Mouse (Mus musculus): ENCODE measurements around the gene St6galnac1. TPM values are rescaled to one million over a fixed set of nuclear protein-coding genes. Genes with fewer than 3 reads are reported as not detected.
"Not testable (repeated sequence)": the region's sequence is repeated elsewhere in the genome, so short reads cannot be mapped to it uniquely, and the experiment has no call there.

The St6galnac1 gene
- polyA plus RNA-seq, 1 experiment from 2014 or later = not detected

GRCm38 (mm10) chr11:116749733-116750132 lies 25.6 kb downstream of the St6galnac1 start:
- no peak overlapping the region for H3K9ac ChIP-seq
- no peaks in the 10 kb centered on the region for H3K4me1 ChIP-seq
- H3K4me3 ChIP-seq = no peak overlapping the region
- no peaks in the 10 kb centered on the region for H3K27me3 ChIP-seq (replicated peaks)
- ATAC-seq = no peak
- 56% methylated on average over 8 of the region's 8 CpGs for WGBS (ENCODE audit: insufficient replicate concordance)
- no peaks in the 10 kb centered on the region for H3K9me3 ChIP-seq (replicated peaks)
- H3K4me2 ChIP-seq = no peak overlapping the region
- no peak overlapping the region for H3K27ac ChIP-seq
- no peaks in the 10 kb centered on the region for H3K36me3 ChIP-seq

GRCm38 (mm10) chr11:116748692-116749091 lies 26.6 kb downstream of the St6galnac1 start:
- not testable (repeated sequence) for H3K9ac ChIP-seq; H3K9me3 ChIP-seq (replicated peaks); H3K27ac ChIP-seq; H3K36me3 ChIP-seq; H3K4me1 ChIP-seq; H3K27me3 ChIP-seq (replicated peaks); H3K4me2 ChIP-seq; ATAC-seq; H3K4me3 ChIP-seq
- WGBS (ENCODE audit: insufficient replicate concordance) = 62% methylated on average over 2 of the region's 2 CpGs

- not testable (repeated sequence) for H3K27ac ChIP-seq; H3K36me3 ChIP-seq; H3K27me3 ChIP-seq (replicated peaks); H3K4me1 ChIP-seq; ATAC-seq; H3K9ac ChIP-seq; H3K4me2 ChIP-seq; H3K4me3 ChIP-seq; H3K9me3 ChIP-seq (replicated peaks)
- whole genome bisulfite sequencing (ENCODE audit: insufficient replicate concordance) = 84% methylated on average over 3 of the region's 3 CpGs
These were observed 28.5 kb downstream of the St6galnac1 start for GRCm38 (mm10) chr11:116746822-116747221.

- not testable (repeated sequence) for H3K27ac ChIP-seq; H3K9me3 ChIP-seq (replicated peaks); H3K27me3 ChIP-seq (replicated peaks); H3K4me3 ChIP-seq; ATAC-seq; H3K4me2 ChIP-seq; H3K4me1 ChIP-seq; H3K9ac ChIP-seq; H3K36me3 ChIP-seq
- WGBS (ENCODE audit: insufficient replicate concordance) = 52% methylated on average over 2 of the region's 2 CpGs
These were observed 29.9 kb downstream of the St6galnac1 start for GRCm38 (mm10) chr11:116745457-116745856.

GRCm38 (mm10) chr11:116738411-116738810 lies 36.9 kb downstream of the St6galnac1 start:
- WGBS (ENCODE audit: insufficient replicate concordance) = 41% methylated on average over 11 of the region's 11 CpGs
- Histone ChIP-seq H3K36me3 (no peaks in the 10 kb centered on the region), H3K9me3 (replicated peaks) (no peaks in the 10 kb centered on the region), H3K27me3 (replicated peaks) (no peaks in the 10 kb centered on the region), H3K27ac (no peak overlapping the region), H3K4me1 (no peaks in the 10 kb centered on the region), H3K4me3 (no peak overlapping the region), H3K9ac (no peak overlapping the region), H3K4me2 (no peak overlapping the region)
- ATAC-seq = no peak

GRCm38 (mm10) chr11:116732536-116732935 lies 42.8 kb downstream of the St6galnac1 start:
- ATAC-seq = no peak
- H3K36me3 ChIP-seq = no peaks in the 10 kb centered on the region
- H3K27ac ChIP-seq = no peak overlapping the region
- no peak overlapping the region for H3K9ac ChIP-seq
- H3K4me3 ChIP-seq = no peak overlapping the region
- H3K27me3 ChIP-seq (replicated peaks) = no peaks in the 10 kb centered on the region
- no peaks in the 10 kb centered on the region for H3K9me3 ChIP-seq (replicated peaks)
- no peaks in the 10 kb centered on the region for H3K4me1 ChIP-seq
- H3K4me2 ChIP-seq = no peak overlapping the region
- 57% methylated on average over 4 of the region's 4 CpGs for WGBS (ENCODE audit: insufficient replicate concordance)

GRCm38 (mm10) chr11:116731060-116731580 lies 44.2 kb downstream of the St6galnac1 start:
- H3K9ac ChIP-seq; H3K27me3 ChIP-seq (replicated peaks); ATAC-seq; H3K27ac ChIP-seq; H3K36me3 ChIP-seq; H3K9me3 ChIP-seq (replicated peaks); H3K4me2 ChIP-seq; H3K4me3 ChIP-seq; H3K4me1 ChIP-seq: not testable (repeated sequence)
- WGBS (ENCODE audit: insufficient replicate concordance) = 74% methylated on average over 6 of the region's 6 CpGs

- Histone ChIP-seq H3K27me3 (replicated peaks) (peaks cover 9% of the 10 kb centered on the region; the same call in 1 of the 2 replicates), H3K9ac (no peak overlapping the region), H3K4me2 (no peak overlapping the region), H3K9me3 (replicated peaks) (no peaks in the 10 kb centered on the region), H3K4me3 (no peak overlapping the region), H3K36me3 (no peaks in the 10 kb centered on the region), H3K4me1 (no peaks in the 10 kb centered on the region), H3K27ac (no peak overlapping the region)
- WGBS (ENCODE audit: insufficient replicate concordance) = 68% methylated on average over 9 of the region's 9 CpGs
- no peak for ATAC-seq
These were observed 45.9 kb downstream of the St6galnac1 start for GRCm38 (mm10) chr11:116729276-116730008.

GRCm38 (mm10) chr11:116726156-116726555 lies 49.2 kb downstream of the St6galnac1 start:
- no peaks in the 10 kb centered on the region for H3K4me1 ChIP-seq
- H3K9me3 ChIP-seq (replicated peaks) = no peaks in the 10 kb centered on the region
- H3K27ac ChIP-seq = no peak overlapping the region
- H3K4me2 ChIP-seq = no peak overlapping the region
- 65% methylated on average over 3 of the region's 3 CpGs for WGBS (ENCODE audit: insufficient replicate concordance)
- peaks cover 9% of the 10 kb centered on the region; the same call in 1 of the 2 replicates for H3K27me3 ChIP-seq (replicated peaks)
- no peak overlapping the region for H3K9ac ChIP-seq
- H3K4me3 ChIP-seq = no peak overlapping the region
- no peak for ATAC-seq
- no peaks in the 10 kb centered on the region for H3K36me3 ChIP-seq

GRCm38 (mm10) chr11:116725031-116725948 lies 50.0 kb downstream of the St6galnac1 start:
- ATAC-seq = no peak
- 33% methylated on average over 27 of the region's 27 CpGs for WGBS (ENCODE audit: insufficient replicate concordance)
- Histone ChIP-seq H3K27me3 (replicated peaks) (peaks cover 9% of the 10 kb centered on the region; the same call in 1 of the 2 replicates), H3K9ac (no peak overlapping the region), H3K9me3 (replicated peaks) (no peaks in the 10 kb centered on the region), H3K36me3 (no peaks in the 10 kb centered on the region), H3K27ac (no peak overlapping the region), H3K4me2 (no peak overlapping the region), H3K4me1 (no peaks in the 10 kb centered on the region), H3K4me3 (no peak overlapping the region)

- Histone ChIP-seq H3K36me3 (no peaks in the 10 kb centered on the region), H3K9me3 (replicated peaks) (0 out of 2 replicates have a peak, but pooled peaks cover 4% of the 10 kb centered on the region), H3K4me3 (no peak overlapping the region), H3K9ac (no peak overlapping the region), H3K4me2 (no peak overlapping the region), H3K4me1 (no peaks in the 10 kb centered on the region), H3K27ac (no peak overlapping the region), H3K27me3 (replicated peaks) (peaks cover 9% of the 10 kb centered on the region; the same call in 1 of the 2 replicates)
- no peak for ATAC-seq
- WGBS (ENCODE audit: insufficient replicate concordance) = 64% methylated on average over 5 of the region's 5 CpGs
These were observed 52.2 kb downstream of the St6galnac1 start for GRCm38 (mm10) chr11:116723064-116723463.

Measured in liver, embryonic 12.5 days (tissue).